Mouse (Mus musculus): ENCODE measurements around the gene Myo18b. TPM values are rescaled to one million over a fixed set of nuclear protein-coding genes. Genes with fewer than 3 reads are reported as not detected.

The Myo18b gene
- 0.31 and 0.40 TPM in 2 replicates for polyA plus RNA-seq (2015; fragmentation: Nextera tagmentation; extraction: Ambion mirVana)

DNA sequence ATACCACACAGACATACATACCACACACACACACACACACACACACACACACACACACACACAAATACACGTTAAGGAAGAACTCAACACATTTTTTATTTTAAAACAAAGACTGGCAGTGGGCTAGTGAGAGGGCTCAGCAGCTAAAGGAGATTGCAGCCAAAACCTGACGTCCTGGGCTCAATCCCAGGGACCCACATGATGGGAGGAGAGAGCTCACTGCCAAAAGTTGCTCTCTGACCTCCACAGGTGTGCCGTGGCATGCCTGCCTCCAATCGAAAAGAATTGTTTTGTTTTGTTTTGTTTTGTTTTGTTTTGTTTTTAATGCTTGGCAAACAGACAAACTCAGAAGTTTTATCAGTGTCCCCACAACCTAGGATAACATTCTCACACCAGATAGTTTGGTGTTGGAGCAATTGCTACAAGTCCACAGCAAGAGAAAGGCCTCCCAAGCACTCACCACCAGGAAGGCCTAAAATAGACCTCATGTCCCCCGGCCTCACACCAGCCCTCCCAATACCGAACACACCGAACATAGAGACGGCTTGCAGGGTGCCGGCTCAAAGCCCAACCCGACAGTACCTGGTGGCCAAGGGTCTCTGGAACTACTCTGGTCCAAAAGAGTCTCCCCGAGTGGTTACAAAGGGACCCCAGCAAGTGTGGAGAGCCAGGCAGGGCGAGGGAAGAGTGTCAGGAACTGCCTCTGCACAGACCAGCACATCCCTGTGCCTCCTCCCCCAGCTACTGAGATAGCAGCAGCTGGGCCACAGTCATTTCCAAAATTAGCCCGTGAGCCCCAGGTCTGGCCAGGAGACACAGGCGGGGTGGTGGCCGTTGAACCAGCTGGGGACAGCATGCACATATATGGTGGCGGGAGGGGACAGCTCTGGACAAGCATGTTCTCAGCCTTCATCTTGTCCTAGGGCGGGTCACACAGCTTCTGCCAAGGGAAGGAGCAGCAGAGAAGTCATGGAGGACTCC is at the start of gene Myo18b:
Gene Myo18b, minus strand, starts transcription at position 689 of the 981 bp plus-strand sequence.
- Histone ChIP-seq H3K9me3 (ENCODE audit: control insufficient read depth, low read length) (no peaks in the 10 kb centered on the region), H3K27me3 (replicated peaks; ENCODE audit: control insufficient read depth, insufficient read depth, low read length) (no peaks in the 10 kb centered on the region), H3K4me1 (ENCODE audit: control insufficient read depth, insufficient read depth, low read length) (no peaks in the 10 kb centered on the region), H3K4me2 (ENCODE audit: low read depth, low read length) (no peak within 1 kb of the TSS), H3K4me3 (ENCODE audit: low read length) (no peak within 1 kb of the TSS), H3K27ac (ENCODE audit: low read length) (no peak within 1 kb of the TSS), H3K36me3 (ENCODE audit: control insufficient read depth, insufficient read depth, low read length) (no peaks in the 10 kb centered on the region), H3K9ac (ENCODE audit: low read depth, low read length) (no peak within 1 kb of the TSS)
- 77% methylated on average over 17 of the region's 17 CpGs for WGBS
- ATAC-seq = no peak

DNA sequence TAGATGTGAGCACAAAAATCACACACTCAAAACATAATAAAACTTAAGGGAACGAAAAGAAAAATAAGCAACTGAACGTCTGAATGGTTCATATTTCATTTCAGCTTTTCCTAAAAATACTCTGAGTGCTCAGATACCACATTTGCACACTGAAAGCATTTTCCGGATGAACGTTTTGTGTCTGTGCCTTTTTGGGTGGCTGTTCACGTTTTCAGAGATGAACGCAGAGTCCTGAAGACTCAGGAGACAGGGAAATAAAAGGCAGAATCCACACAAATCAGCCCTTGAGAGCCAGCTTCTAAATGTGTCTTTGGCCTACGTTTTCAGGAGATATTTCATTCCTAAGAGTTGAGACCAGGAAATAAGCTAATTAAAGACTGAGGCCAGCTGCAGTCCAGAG is 49.8 kb upstream of the Myo18b start:
- H3K27me3 ChIP-seq (replicated peaks; ENCODE audit: control insufficient read depth, insufficient read depth, low read length) = no peaks in the 10 kb centered on the region
- H3K36me3 ChIP-seq (ENCODE audit: control insufficient read depth, insufficient read depth, low read length) = no peaks in the 10 kb centered on the region; the same call in 1 of the 2 replicates
- H3K4me1 ChIP-seq (ENCODE audit: control insufficient read depth, insufficient read depth, low read length) = no peaks in the 10 kb centered on the region
- no peak overlapping the region for H3K27ac ChIP-seq (ENCODE audit: low read length)
- no peak overlapping the region for H3K9ac ChIP-seq (ENCODE audit: low read depth, low read length)
- H3K4me2 ChIP-seq (ENCODE audit: low read depth, low read length) = no peak overlapping the region
- no peak for ATAC-seq
- no peaks in the 10 kb centered on the region for H3K9me3 ChIP-seq (ENCODE audit: control insufficient read depth, low read length)
- 74% methylated on average over 7 of the region's 7 CpGs for WGBS
- H3K4me3 ChIP-seq (ENCODE audit: low read length) = no peak overlapping the region

DNA sequence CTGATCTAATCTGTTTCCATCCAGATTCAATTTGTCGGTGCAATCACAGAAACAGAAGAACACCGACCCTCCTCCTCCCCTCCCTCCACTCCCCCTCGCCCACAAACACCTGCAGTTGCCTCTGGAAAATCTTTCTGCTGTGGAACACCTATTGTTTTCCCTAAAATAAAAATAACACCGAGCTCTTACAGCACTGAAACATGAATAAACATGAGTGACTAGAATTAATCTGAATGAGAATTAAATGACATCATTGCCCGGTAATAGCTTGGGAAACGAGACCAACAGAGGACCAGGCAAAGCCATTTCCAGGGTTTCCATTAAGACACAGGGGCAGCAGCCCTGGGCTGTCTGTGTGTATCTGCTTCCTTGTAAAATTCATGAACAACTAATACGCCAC is 46.1 kb upstream of the Myo18b start:
- Histone ChIP-seq H3K9me3 (ENCODE audit: control insufficient read depth, low read length) (no peaks in the 10 kb centered on the region), H3K36me3 (ENCODE audit: control insufficient read depth, insufficient read depth, low read length) (no peaks in the 10 kb centered on the region; the same call in 1 of the 2 replicates), H3K27me3 (replicated peaks; ENCODE audit: control insufficient read depth, insufficient read depth, low read length) (no peaks in the 10 kb centered on the region), H3K9ac (ENCODE audit: low read depth, low read length) (no peak overlapping the region), H3K4me2 (ENCODE audit: low read depth, low read length) (no peak overlapping the region), H3K27ac (ENCODE audit: low read length) (no peak overlapping the region), H3K4me1 (ENCODE audit: control insufficient read depth, insufficient read depth, low read length) (no peaks in the 10 kb centered on the region), H3K4me3 (ENCODE audit: low read length) (no peak overlapping the region)
- ATAC-seq = no peak
- 77% methylated on average over 7 of the region's 7 CpGs for WGBS

DNA sequence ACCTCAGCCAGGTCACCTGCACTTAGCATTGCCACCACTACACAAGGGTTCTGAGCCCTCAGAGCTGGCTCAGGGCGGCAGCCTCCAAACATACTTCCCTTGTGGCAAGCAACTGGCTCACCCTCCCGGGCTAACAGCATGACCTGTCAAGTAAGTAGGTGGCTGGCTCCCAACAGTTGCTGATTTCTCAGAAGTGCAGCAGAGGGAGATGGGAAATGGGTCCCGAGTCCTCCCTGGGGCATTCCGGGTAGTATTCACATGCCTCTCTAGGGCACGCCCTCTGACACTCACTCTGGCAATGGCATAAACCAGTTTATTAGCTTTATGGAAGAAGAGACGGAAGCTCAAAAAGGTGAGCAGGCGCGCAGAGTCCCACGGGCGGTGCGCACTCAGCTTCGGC is 44.8 kb upstream of the Myo18b start:
- Histone ChIP-seq H3K9ac (ENCODE audit: low read depth, low read length) (no peak overlapping the region), H3K4me1 (ENCODE audit: control insufficient read depth, insufficient read depth, low read length) (no peaks in the 10 kb centered on the region), H3K36me3 (ENCODE audit: control insufficient read depth, insufficient read depth, low read length) (no peaks in the 10 kb centered on the region; the same call in 1 of the 2 replicates), H3K27me3 (replicated peaks; ENCODE audit: control insufficient read depth, insufficient read depth, low read length) (no peaks in the 10 kb centered on the region), H3K4me3 (ENCODE audit: low read length) (no peak overlapping the region), H3K27ac (ENCODE audit: low read length) (no peak overlapping the region), H3K4me2 (ENCODE audit: low read depth, low read length) (no peak overlapping the region), H3K9me3 (ENCODE audit: control insufficient read depth, low read length) (no peaks in the 10 kb centered on the region)
- ATAC-seq = no peak
- WGBS = 92% methylated on average over 12 of the region's 12 CpGs

DNA sequence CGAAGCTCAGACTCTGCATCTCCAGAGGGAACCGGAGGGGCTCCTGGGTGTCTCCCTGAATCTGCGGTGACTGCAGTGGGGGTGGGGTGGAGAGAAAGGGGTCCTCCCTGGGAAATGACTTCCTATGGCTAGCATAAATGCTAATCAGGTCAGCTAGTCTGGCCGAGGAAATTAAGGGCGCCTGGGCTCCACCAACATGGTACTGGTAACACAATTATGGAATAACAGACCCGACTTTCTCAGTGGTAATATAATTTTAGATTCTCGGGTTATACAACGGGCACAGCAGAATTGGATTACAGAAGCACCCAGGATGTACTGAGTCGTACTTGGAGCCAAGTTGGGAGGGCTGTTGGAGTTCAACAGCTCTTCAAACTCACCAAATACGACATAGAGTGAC is 40.5 kb upstream of the Myo18b start:
- Histone ChIP-seq H3K27me3 (replicated peaks; ENCODE audit: control insufficient read depth, insufficient read depth, low read length) (no peaks in the 10 kb centered on the region), H3K4me3 (ENCODE audit: low read length) (no peak overlapping the region), H3K36me3 (ENCODE audit: control insufficient read depth, insufficient read depth, low read length) (no peaks in the 10 kb centered on the region; the same call in 1 of the 2 replicates), H3K4me1 (ENCODE audit: control insufficient read depth, insufficient read depth, low read length) (peaks cover 4% of the 10 kb centered on the region; the same call in 1 of the 2 replicates), H3K9me3 (ENCODE audit: control insufficient read depth, low read length) (no peaks in the 10 kb centered on the region), H3K4me2 (ENCODE audit: low read depth, low read length) (no peak overlapping the region), H3K9ac (ENCODE audit: low read depth, low read length) (no peak overlapping the region), H3K27ac (ENCODE audit: low read length) (no peak overlapping the region)
- WGBS = 79% methylated on average over 10 of the region's 10 CpGs
- ATAC-seq = no peak; the same call in 1 of the 2 replicates

DNA sequence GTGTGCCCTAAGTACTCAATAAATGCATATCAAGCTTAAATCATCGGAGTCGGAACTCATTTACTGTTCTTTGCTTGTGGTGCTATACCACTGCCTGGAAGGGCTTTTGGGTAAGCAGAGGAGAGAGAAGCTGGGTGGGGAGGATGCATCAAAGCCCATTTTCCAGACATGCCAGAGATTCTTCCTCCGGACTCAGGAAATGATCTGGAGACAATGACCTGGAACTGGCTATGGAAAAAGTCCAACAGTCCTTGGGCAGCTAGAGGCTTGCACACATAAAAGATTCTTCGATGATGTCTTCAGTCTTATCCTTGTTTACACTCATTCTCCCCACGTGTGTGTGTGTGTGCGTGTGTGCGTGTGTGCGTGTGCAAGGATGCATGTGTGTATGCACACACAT is 39.3 kb upstream of the Myo18b start:
- Histone ChIP-seq H3K4me3 (ENCODE audit: low read length) (no peak overlapping the region), H3K9ac (ENCODE audit: low read depth, low read length) (no peak overlapping the region), H3K4me2 (ENCODE audit: low read depth, low read length) (no peak overlapping the region), H3K27ac (ENCODE audit: low read length) (no peak overlapping the region), H3K4me1 (ENCODE audit: control insufficient read depth, insufficient read depth, low read length) (peaks cover 4% of the 10 kb centered on the region; the same call in 1 of the 2 replicates), H3K9me3 (ENCODE audit: control insufficient read depth, low read length) (no peaks in the 10 kb centered on the region), H3K27me3 (replicated peaks; ENCODE audit: control insufficient read depth, insufficient read depth, low read length) (no peaks in the 10 kb centered on the region), H3K36me3 (ENCODE audit: control insufficient read depth, insufficient read depth, low read length) (no peaks in the 10 kb centered on the region; the same call in 1 of the 2 replicates)
- 84% methylated on average over 8 of the region's 8 CpGs for WGBS
- no peak for ATAC-seq

DNA sequence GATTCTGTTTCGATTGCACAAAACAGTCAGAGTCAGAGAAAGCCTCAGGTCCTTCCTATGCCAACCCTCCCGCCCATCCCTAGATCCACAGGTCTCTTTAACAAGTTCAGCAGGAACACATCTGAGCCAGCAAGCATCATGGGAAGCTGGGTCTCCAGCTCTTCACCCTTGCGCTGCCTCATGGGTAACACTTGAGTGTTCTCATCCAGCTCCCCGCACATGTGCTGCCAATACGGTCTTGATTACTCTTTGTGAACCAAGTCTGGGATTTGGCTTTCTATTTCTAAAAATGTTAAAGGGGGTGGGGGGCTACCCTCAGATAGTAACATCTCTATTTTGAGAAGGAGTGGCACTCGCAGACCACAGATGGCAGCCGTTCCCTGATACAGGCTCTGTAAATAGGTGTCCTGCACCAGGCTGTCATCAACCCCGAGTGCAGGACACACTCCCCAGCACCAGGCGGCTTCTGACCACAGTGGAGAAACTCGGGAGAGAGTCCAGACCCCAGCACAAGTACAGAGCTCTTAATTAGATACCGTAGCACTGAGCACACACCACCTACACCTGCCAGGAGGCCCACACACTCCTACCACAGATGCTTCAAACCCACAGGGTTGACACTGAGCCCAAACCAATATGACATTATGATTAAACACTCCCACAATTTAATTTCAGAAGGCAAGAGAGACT is 36.9 kb upstream of the Myo18b start:
- Histone ChIP-seq H3K4me1 (ENCODE audit: control insufficient read depth, insufficient read depth, low read length) (peaks cover 4% of the 10 kb centered on the region; the same call in 1 of the 2 replicates), H3K9ac (ENCODE audit: low read depth, low read length) (no peak overlapping the region), H3K36me3 (ENCODE audit: control insufficient read depth, insufficient read depth, low read length) (no peaks in the 10 kb centered on the region; the same call in 1 of the 2 replicates), H3K4me2 (ENCODE audit: low read depth, low read length) (no peak overlapping the region), H3K27ac (ENCODE audit: low read length) (no peak overlapping the region), H3K4me3 (ENCODE audit: low read length) (no peak overlapping the region), H3K27me3 (replicated peaks; ENCODE audit: control insufficient read depth, insufficient read depth, low read length) (no peaks in the 10 kb centered on the region), H3K9me3 (ENCODE audit: control insufficient read depth, low read length) (no peaks in the 10 kb centered on the region)
- 81% methylated on average over 11 of the region's 11 CpGs for WGBS
- ATAC-seq = no peak

DNA sequence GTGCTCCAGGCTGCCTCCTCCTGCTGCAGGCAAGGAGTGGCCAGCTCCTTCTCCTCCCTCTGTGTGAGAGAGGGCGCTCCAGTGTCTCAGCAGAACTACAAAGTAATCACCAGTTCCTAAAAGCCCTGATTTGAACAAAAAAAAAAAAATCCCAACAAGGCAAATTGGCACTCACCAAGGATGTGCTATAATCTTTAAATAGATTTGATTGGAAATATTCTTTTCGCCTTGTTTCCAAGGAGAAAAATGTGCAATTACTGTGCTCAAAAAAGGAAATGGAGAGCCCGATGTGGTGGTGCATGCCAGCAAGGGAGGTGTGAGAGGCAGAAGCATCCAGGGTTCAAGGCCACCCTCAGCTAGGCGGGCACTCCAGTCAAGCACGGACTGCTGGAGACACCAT is 35.7 kb upstream of the Myo18b start:
- H3K4me1 ChIP-seq (ENCODE audit: control insufficient read depth, insufficient read depth, low read length) = peaks cover 4% of the 10 kb centered on the region; the same call in 1 of the 2 replicates
- H3K27ac ChIP-seq (ENCODE audit: low read length) = no peak overlapping the region
- no peaks in the 10 kb centered on the region for H3K27me3 ChIP-seq (replicated peaks; ENCODE audit: control insufficient read depth, insufficient read depth, low read length)
- ATAC-seq = no peak
- H3K9ac ChIP-seq (ENCODE audit: low read depth, low read length) = no peak overlapping the region
- H3K9me3 ChIP-seq (ENCODE audit: control insufficient read depth, low read length) = no peaks in the 10 kb centered on the region
- no peak overlapping the region for H3K4me3 ChIP-seq (ENCODE audit: low read length)
- no peaks in the 10 kb centered on the region; the same call in 1 of the 2 replicates for H3K36me3 ChIP-seq (ENCODE audit: control insufficient read depth, insufficient read depth, low read length)
- no peak overlapping the region for H3K4me2 ChIP-seq (ENCODE audit: low read depth, low read length)
- 87% methylated on average over 5 of the region's 5 CpGs for WGBS

DNA sequence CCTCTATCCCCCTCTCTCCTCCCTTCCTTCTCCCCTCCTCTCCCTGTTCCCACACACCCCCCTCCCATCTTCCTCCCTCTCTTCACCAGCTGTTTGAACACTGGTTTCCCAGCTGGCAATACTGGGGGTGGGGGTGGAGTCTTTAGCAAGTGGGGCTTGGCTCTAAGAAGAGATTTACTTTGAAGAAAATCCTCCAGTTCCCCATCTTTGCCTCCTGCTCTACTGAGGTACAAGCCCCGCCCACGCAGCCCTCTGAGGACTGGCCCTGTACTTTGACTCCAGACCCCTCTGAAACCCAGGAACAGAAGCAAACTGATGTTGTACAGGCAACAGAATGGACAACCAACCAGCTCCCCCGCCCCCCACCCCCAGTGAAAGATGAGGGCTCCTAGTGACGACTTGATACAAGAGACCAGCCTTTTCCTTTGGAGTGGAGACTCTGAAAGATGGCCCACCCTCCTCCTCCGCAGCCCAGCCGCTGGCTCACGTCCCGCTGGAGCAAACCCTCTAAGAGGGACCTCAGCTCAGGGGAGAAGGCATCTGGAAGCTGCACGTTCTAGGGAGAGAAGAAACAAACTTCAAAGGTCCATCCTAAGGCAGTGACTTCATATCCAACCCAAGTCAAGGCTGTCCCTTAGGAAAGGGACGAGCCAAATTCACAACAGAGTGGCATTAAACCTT is 32.2 kb upstream of the Myo18b start:
- H3K4me1 ChIP-seq (ENCODE audit: control insufficient read depth, insufficient read depth, low read length) = no peaks in the 10 kb centered on the region; the same call in 1 of the 2 replicates
- H3K27ac ChIP-seq (ENCODE audit: low read length) = peak overlapping the region; percentile 44; the same call in 1 of the 2 replicates
- H3K4me2 ChIP-seq (ENCODE audit: low read depth, low read length) = no peak overlapping the region
- no peak overlapping the region for H3K4me3 ChIP-seq (ENCODE audit: low read length)
- no peaks in the 10 kb centered on the region for H3K9me3 ChIP-seq (ENCODE audit: control insufficient read depth, low read length)
- no peaks in the 10 kb centered on the region for H3K27me3 ChIP-seq (replicated peaks; ENCODE audit: control insufficient read depth, insufficient read depth, low read length)
- no peak overlapping the region for H3K9ac ChIP-seq (ENCODE audit: low read depth, low read length)
- peak; percentile 64 for ATAC-seq
- H3K36me3 ChIP-seq (ENCODE audit: control insufficient read depth, insufficient read depth, low read length) = no peaks in the 10 kb centered on the region
- WGBS = 40% methylated on average over 10 of the region's 10 CpGs
